Mouse (Mus musculus): ENCODE measurements at regions not wholly inside any gene's neighbourhood (a gene's known extent, or its start where the extent isn't known, plus 50 kb on each side); places are given as distances from the start of the nearest gene placed in this dataset.

DNA sequence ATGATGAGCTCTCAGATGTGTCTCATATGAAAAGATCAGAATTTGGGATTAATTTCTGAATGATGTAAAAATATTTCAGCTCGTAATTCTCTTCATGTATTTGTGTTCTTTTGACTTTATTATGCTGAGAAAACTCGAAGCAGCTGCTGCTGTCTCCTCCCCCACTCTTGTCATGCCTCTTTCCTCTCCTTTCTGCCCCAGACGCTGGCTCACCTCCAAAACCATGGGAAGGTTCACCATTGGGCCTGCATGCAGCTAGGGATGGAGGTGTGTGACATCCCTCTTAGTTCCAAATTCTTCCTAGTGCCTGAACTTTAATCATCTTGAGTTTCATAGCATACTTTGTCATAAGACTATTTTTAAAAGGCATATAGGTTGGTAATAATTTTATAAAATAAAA, 492.3 kb downstream of the Plcl1 start:
- no peak overlapping the region for H3K9ac ChIP-seq (replicated peaks; ENCODE audit: low read depth)
- H3K36me3 ChIP-seq (ENCODE audit: insufficient read depth, low read length): no peaks in the 10 kb centered on the region
- H3K4me2 ChIP-seq (replicated peaks; ENCODE audit: low read depth, low read length): no peak overlapping the region
- no peaks in the 10 kb centered on the region for H3K27me3 ChIP-seq (replicated peaks; ENCODE audit: insufficient read depth, low read length)
- no peak overlapping the region for H3K4me3 ChIP-seq (ENCODE audit: low read depth, low read length)
- WGBS: 29% methylated on average over 3 of the region's 3 CpGs
- no peaks in the 10 kb centered on the region for H3K4me1 ChIP-seq (ENCODE audit: insufficient read depth, low read depth, low read length)
- H3K27ac ChIP-seq (ENCODE audit: low read length): no peak overlapping the region
- no peaks in the 10 kb centered on the region for H3K9me3 ChIP-seq (ENCODE audit: low read length)
- DNase-seq (ENCODE audit: low spot score) (no peak), ATAC-seq (no peak)
- TF ChIP-seq EP300 (IDR thresholded peaks at IDR 0.05): no peak

GRCm38 (mm10) chr1:55900033-55900432, 494.3 kb downstream of the Plcl1 start:
- DNase-seq (ENCODE audit: low spot score): no peak
- Histone ChIP-seq H3K36me3 (ENCODE audit: insufficient read depth, low read length) (no peaks in the 10 kb centered on the region), H3K4me3 (ENCODE audit: low read depth, low read length) (no peak overlapping the region), H3K4me2 (replicated peaks; ENCODE audit: low read depth, low read length) (no peak overlapping the region), H3K27me3 (replicated peaks; ENCODE audit: insufficient read depth, low read length) (no peaks in the 10 kb centered on the region), H3K9ac (replicated peaks; ENCODE audit: low read depth) (no peak overlapping the region), H3K27ac (ENCODE audit: low read length) (no peak overlapping the region), H3K9me3 (ENCODE audit: low read length) (no peaks in the 10 kb centered on the region), H3K4me1 (ENCODE audit: insufficient read depth, low read depth, low read length) (no peaks in the 10 kb centered on the region)
- WGBS: 77% methylated on average over 3 of the region's 3 CpGs
- TF ChIP-seq EP300 (IDR thresholded peaks at IDR 0.05): no peak
- no peak for ATAC-seq

DNA sequence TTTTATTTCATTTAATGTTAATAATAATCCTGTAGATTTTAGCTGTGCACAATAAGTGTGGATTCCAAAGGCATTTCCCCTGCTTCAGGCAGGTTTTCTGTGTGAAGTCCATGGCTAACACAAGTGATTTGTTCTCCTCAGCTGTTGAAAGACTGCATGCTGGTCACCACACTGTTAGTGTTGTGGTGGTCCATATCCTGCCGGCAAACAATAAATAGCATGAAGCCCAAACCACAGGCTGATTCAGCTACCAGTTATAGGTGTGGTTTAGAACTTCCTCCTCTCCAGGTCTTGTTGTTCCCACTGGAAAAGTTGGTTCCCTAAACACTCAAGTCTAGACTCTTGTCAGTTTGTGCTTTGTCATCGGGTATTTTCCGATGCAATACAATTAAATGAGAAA, 497.5 kb downstream of the Plcl1 start:
- Histone ChIP-seq H3K9me3 (ENCODE audit: low read length) (no peaks in the 10 kb centered on the region), H3K4me3 (ENCODE audit: low read depth, low read length) (no peak overlapping the region), H3K4me2 (replicated peaks; ENCODE audit: low read depth, low read length) (no peak overlapping the region), H3K36me3 (ENCODE audit: insufficient read depth, low read length) (no peaks in the 10 kb centered on the region), H3K27ac (ENCODE audit: low read length) (no peak overlapping the region), H3K4me1 (ENCODE audit: insufficient read depth, low read depth, low read length) (no peaks in the 10 kb centered on the region), H3K9ac (replicated peaks; ENCODE audit: low read depth) (no peak overlapping the region), H3K27me3 (replicated peaks; ENCODE audit: insufficient read depth, low read length) (no peaks in the 10 kb centered on the region)
- DNase-seq (ENCODE audit: low spot score) (no peak), ATAC-seq (no peak)
- TF ChIP-seq CTCF (IDR thresholded peaks at IDR 0.05) (no peak), EP300 (IDR thresholded peaks at IDR 0.05) (no peak)
- WGBS: 92% methylated on average over 3 of the region's 3 CpGs

- H3K27me3 ChIP-seq (replicated peaks; ENCODE audit: insufficient read depth, low read length): no peaks in the 10 kb centered on the region
- H3K4me3 ChIP-seq (ENCODE audit: low read depth, low read length): no peak overlapping the region
- 66% methylated on average over 2 of the region's 2 CpGs for WGBS
- H3K9ac ChIP-seq (replicated peaks; ENCODE audit: low read depth): no peak overlapping the region
- no peak overlapping the region for H3K27ac ChIP-seq (ENCODE audit: low read length)
- ATAC-seq (no peak), DNase-seq (ENCODE audit: low spot score) (no peak)
- no peak overlapping the region for H3K4me2 ChIP-seq (replicated peaks; ENCODE audit: low read depth, low read length)
- TF ChIP-seq CTCF (IDR thresholded peaks at IDR 0.05) (no peak), EP300 (IDR thresholded peaks at IDR 0.05) (no peak)
- no peaks in the 10 kb centered on the region for H3K9me3 ChIP-seq (ENCODE audit: low read length)
- no peaks in the 10 kb centered on the region for H3K36me3 ChIP-seq (ENCODE audit: insufficient read depth, low read length)
- H3K4me1 ChIP-seq (ENCODE audit: insufficient read depth, low read depth, low read length): no peaks in the 10 kb centered on the region
Observed at GRCm38 (mm10) chr1:55904571-55904970, 498.9 kb downstream of the Plcl1 start.

GRCm38 (mm10) chr1:55905232-55905631, 499.5 kb downstream of the Plcl1 start:
- no peak for ATAC-seq
- H3K36me3 ChIP-seq (ENCODE audit: insufficient read depth, low read length): no peaks in the 10 kb centered on the region
- H3K9ac ChIP-seq (replicated peaks; ENCODE audit: low read depth): no peak overlapping the region
- TF ChIP-seq EP300 (IDR thresholded peaks at IDR 0.05) (no peak), CTCF (IDR thresholded peaks at IDR 0.05) (no peak; the same call in 1 of the 2 replicates)
- H3K27me3 ChIP-seq (replicated peaks; ENCODE audit: insufficient read depth, low read length): no peaks in the 10 kb centered on the region
- H3K4me2 ChIP-seq (replicated peaks; ENCODE audit: low read depth, low read length): no peak overlapping the region
- no peaks in the 10 kb centered on the region for H3K9me3 ChIP-seq (ENCODE audit: low read length)
- no peak for DNase-seq (ENCODE audit: low spot score)
- no peak overlapping the region for H3K4me3 ChIP-seq (ENCODE audit: low read depth, low read length)
- H3K4me1 ChIP-seq (ENCODE audit: insufficient read depth, low read depth, low read length): no peaks in the 10 kb centered on the region
- 96% methylated on average over 4 of the region's 4 CpGs for WGBS
- no peak overlapping the region for H3K27ac ChIP-seq (ENCODE audit: low read length)

- 83% methylated on average over 2 of the region's 2 CpGs for WGBS
- no peak overlapping the region for H3K4me2 ChIP-seq (replicated peaks; ENCODE audit: low read depth, low read length)
- no peak overlapping the region for H3K4me3 ChIP-seq (ENCODE audit: low read depth, low read length)
- no peaks in the 10 kb centered on the region for H3K27me3 ChIP-seq (replicated peaks; ENCODE audit: insufficient read depth, low read length)
- no peaks in the 10 kb centered on the region for H3K4me1 ChIP-seq (ENCODE audit: insufficient read depth, low read depth, low read length)
- H3K9ac ChIP-seq (replicated peaks; ENCODE audit: low read depth): no peak overlapping the region
- H3K27ac ChIP-seq (ENCODE audit: low read length): no peak overlapping the region
- H3K36me3 ChIP-seq (ENCODE audit: insufficient read depth, low read length): no peaks in the 10 kb centered on the region
- ATAC-seq (no peak), DNase-seq (ENCODE audit: low spot score) (no peak)
- H3K9me3 ChIP-seq (ENCODE audit: low read length): no peaks in the 10 kb centered on the region
- TF ChIP-seq CTCF (IDR thresholded peaks at IDR 0.05): no peak
- TF ChIP-seq EP300 (IDR thresholded peaks at IDR 0.05): no peak
Observed at GRCm38 (mm10) chr1:55910024-55910423, 504.3 kb downstream of the Plcl1 start.

DNA sequence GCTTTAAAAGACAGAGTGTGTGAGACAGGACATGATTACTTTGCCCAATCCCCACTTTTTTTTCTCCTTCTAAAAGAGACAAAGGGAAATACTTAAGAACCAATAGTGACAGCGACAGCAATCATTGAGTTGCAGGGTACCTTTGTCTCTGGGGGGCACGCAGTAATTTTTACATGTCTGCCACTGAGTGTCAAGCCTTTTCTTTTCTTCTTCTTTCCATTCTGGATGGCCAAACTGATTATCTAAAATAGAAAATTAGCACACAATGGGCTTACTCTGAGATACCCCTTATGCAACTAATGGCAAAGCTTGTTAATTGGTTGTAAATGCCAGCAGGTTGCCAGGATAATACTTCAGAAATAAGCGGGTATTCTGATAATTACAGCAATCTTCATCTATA, 508.6 kb downstream of the Plcl1 start:
- H3K9me3 ChIP-seq (ENCODE audit: low read length): no peaks in the 10 kb centered on the region
- WGBS: 82% methylated on average over 3 of the region's 3 CpGs
- H3K27me3 ChIP-seq (replicated peaks; ENCODE audit: insufficient read depth, low read length): no peaks in the 10 kb centered on the region
- H3K9ac ChIP-seq (replicated peaks; ENCODE audit: low read depth): no peak overlapping the region
- ATAC-seq: no peak
- no peaks in the 10 kb centered on the region for H3K36me3 ChIP-seq (ENCODE audit: insufficient read depth, low read length)
- DNase-seq (ENCODE audit: low spot score): no peak
- no peak overlapping the region for H3K4me2 ChIP-seq (replicated peaks; ENCODE audit: low read depth, low read length)
- no peak overlapping the region for H3K27ac ChIP-seq (ENCODE audit: low read length)
- H3K4me3 ChIP-seq (ENCODE audit: low read depth, low read length): no peak overlapping the region
- H3K4me1 ChIP-seq (ENCODE audit: insufficient read depth, low read depth, low read length): no peaks in the 10 kb centered on the region
- TF ChIP-seq EP300 (IDR thresholded peaks at IDR 0.05): no peak
- no peak for TF ChIP-seq CTCF (IDR thresholded peaks at IDR 0.05)

Data from lung, postnatal 0 days (tissue).